Comparison of ENCODE assay signal across 8 mouse cellular contexts in genomic region chr4:133014088-133014487, GRCm38 (mm10). TPM values are rescaled to one million over a fixed set of nuclear protein-coding genes. Genes with fewer than 3 reads are reported as not detected.
DNase-seq lines count a peak whose midpoint lies in the region; ATAC-seq lines count a peak whose summit lies in the region.

No protein-coding gene starts in this region.

- intact Hi-C loops in heart, postnatal 14 days (cut with DNase I), result loop anchor here (5.0 to 10.0 kb wide), 2 partner anchors 101 to 183 kb away; no protein-coding TSS in a partner anchor

- peaks cover 8% of the 10 kb centered on the region for H3K27me3 ChIP-seq in heart, embryonic 13.5 days (replicated peaks)
- peaks cover 20% of the 10 kb centered on the region for H3K27me3 ChIP-seq in forebrain, embryonic 13.5 days
- peaks cover 49% of the 10 kb centered on the region for H3K27me3 ChIP-seq in liver, embryonic 13.5 days

- H3K4me1 ChIP-seq in heart, embryonic 13.5 days, result peaks cover 75% of the 10 kb centered on the region
- H3K4me1 ChIP-seq in brown adipose tissue, adult 24 weeks (ENCODE audit: control insufficient read depth, insufficient read depth, insufficient read length, low read length), result peaks cover 24% of the 10 kb centered on the region
- H3K4me1 ChIP-seq in forebrain, embryonic 13.5 days, result peaks cover 72% of the 10 kb centered on the region
- H3K4me1 ChIP-seq in liver, embryonic 13.5 days (replicated peaks), result peaks cover 89% of the 10 kb centered on the region

- peak overlapping the region; percentile 98 for H3K4me3 ChIP-seq in heart, embryonic 13.5 days
- H3K4me3 ChIP-seq in brown adipose tissue, adult 24 weeks (ENCODE audit: insufficient read depth, low read depth, low read length), result peak overlapping the region; percentile 10; the same call in 1 of the 2 replicates
- H3K4me3 ChIP-seq in forebrain, embryonic 13.5 days, result peak overlapping the region; percentile 88
- H3K4me3 ChIP-seq in liver, embryonic 13.5 days (replicated peaks), result no peak overlapping the region

- no peaks in the 10 kb centered on the region for H3K9me3 ChIP-seq in heart, embryonic 13.5 days
- no peaks in the 10 kb centered on the region for H3K9me3 ChIP-seq in forebrain, embryonic 13.5 days (replicated peaks)
- H3K9me3 ChIP-seq in liver, embryonic 13.5 days (replicated peaks), result no peaks in the 10 kb centered on the region

- DNase-seq in heart, postnatal 14 days, result no peak
- DNase-seq in liver, embryonic 13.5 days, result no peak
- no peak for DNase-seq in retina, embryonic 14.5 days (ENCODE audit: low spot score)
- no peak for DNase-seq in layer of hippocampus, postnatal 14 days (ENCODE audit: low spot score in 2 of 2)

- no peak for ATAC-seq in heart, embryonic 13.5 days (ENCODE audit: extremely low read depth, insufficient number of reproducible peaks, low FRiP score, low TSS enrichment)
- ATAC-seq in forebrain, embryonic 13.5 days, result no peak
- ATAC-seq in liver, embryonic 13.5 days (ENCODE audit: low read depth), result no peak
- ATAC-seq in erythroblast, adult 5-6 weeks (replicated peaks; ENCODE audit: low FRiP score, poor library complexity, severe bottlenecking), result no peak

- H3K36me3 ChIP-seq in heart, embryonic 13.5 days, result peaks cover 9% of the 10 kb centered on the region; the same call in 1 of the 2 replicates
- no peaks in the 10 kb centered on the region for H3K36me3 ChIP-seq in forebrain, embryonic 13.5 days (ENCODE audit: poor library complexity, severe bottlenecking)
- no peaks in the 10 kb centered on the region for H3K36me3 ChIP-seq in liver, embryonic 13.5 days

- WGBS in heart, embryonic 13.5 days, result 44% methylated on average over 5 of the region's 5 CpGs
- 32% methylated on average over 5 of the region's 5 CpGs for WGBS in forebrain, embryonic 13.5 days
- 39% methylated on average over 5 of the region's 5 CpGs for WGBS in liver, embryonic 13.5 days (ENCODE audit: insufficient replicate concordance)

- H3K27ac ChIP-seq in heart, embryonic 13.5 days (replicated peaks), result peak overlapping the region; percentile 98
- H3K27ac ChIP-seq in brown adipose tissue, adult 24 weeks (replicated peaks; ENCODE audit: low read depth, low read length), result no peak overlapping the region; the same call in 1 of the 2 replicates
- peak overlapping the region; percentile 97 for H3K27ac ChIP-seq in forebrain, embryonic 13.5 days
- no peak overlapping the region for H3K27ac ChIP-seq in liver, embryonic 13.5 days

- peak overlapping the region; percentile 73 for H3K4me2 ChIP-seq in heart, embryonic 13.5 days
- peak overlapping the region; percentile 94 for H3K4me2 ChIP-seq in forebrain, embryonic 13.5 days
- H3K4me2 ChIP-seq in liver, embryonic 13.5 days, result peak overlapping the region; percentile 96

- H3K9ac ChIP-seq in heart, embryonic 13.5 days, result peak overlapping the region; percentile 100
- peak overlapping the region; percentile 99 for H3K9ac ChIP-seq in forebrain, embryonic 13.5 days
- 0 out of 2 replicates have a peak overlapping the region, but pooled peaks have one; percentile 80 for H3K9ac ChIP-seq in liver, embryonic 13.5 days

RNA-seq across cellular contexts. Expression of gene Ahdc1, which starts 3.0 kb away (rescaled TPM):
- polyA plus RNA-seq in heart, embryonic 13.5 days (2015; fragmentation: Nextera tagmentation; extraction: Ambion mirVana), result 6.5 and 6.9 TPM in 2 replicates
- total RNA-seq in heart, postnatal 14 days (2021), result 10 to 100 TPM; 55.2 to 59.1 TPM
- polyA plus RNA-seq in brown adipose tissue, adult 24 weeks (2012; ENCODE audit: insufficient read depth, insufficient read length, missing spikeins), result 16.4 and 26.1 TPM in 2 replicates
- polyA plus RNA-seq in forebrain, embryonic 13.5 days (2015; fragmentation: Nextera tagmentation; extraction: Ambion mirVana), result 7.3 and 8.1 TPM in 2 replicates
- 1.3 and 1.4 TPM in 2 replicates for polyA plus RNA-seq in liver, embryonic 13.5 days (2015; fragmentation: Nextera tagmentation; extraction: Ambion mirVana)
- total RNA-seq in erythroblast, adult 5-6 weeks (2015; ENCODE audit: low replicate concordance), result 1.2 and 10.2 TPM in 2 replicates
- 0.17 and 4.2 TPM in 2 replicates for total RNA-seq in erythroblast, adult 5-6 weeks (2017; ENCODE audit: low replicate concordance)
- 10 to 100 TPM; 88.6 to 96.3 TPM for total RNA-seq in layer of hippocampus, postnatal 14 days (2021)

RNA-seq across cellular contexts. Expression of gene Fgr, which starts 40.2 kb away (rescaled TPM):
- polyA plus RNA-seq in heart, embryonic 13.5 days (2015; fragmentation: Nextera tagmentation; extraction: Ambion mirVana), result 0.21 and 0.23 TPM in 2 replicates
- total RNA-seq in heart, postnatal 14 days (2021), result under 1 TPM; 0.43 to 0.49 TPM
- 0.55 TPM in 1 of 2 replicates, not detected in the other for polyA plus RNA-seq in brown adipose tissue, adult 24 weeks (2012; ENCODE audit: insufficient read depth, insufficient read length, missing spikeins)
- not detected in 2 replicates for polyA plus RNA-seq in forebrain, embryonic 13.5 days (2015; fragmentation: Nextera tagmentation; extraction: Ambion mirVana)
- polyA plus RNA-seq in liver, embryonic 13.5 days (2015; fragmentation: Nextera tagmentation; extraction: Ambion mirVana), result 0.47 and 0.65 TPM in 2 replicates
- total RNA-seq in erythroblast, adult 5-6 weeks (2015; ENCODE audit: low replicate concordance), result 12.1 and 21.5 TPM in 2 replicates
- 13.4 and 18.7 TPM in 2 replicates for total RNA-seq in erythroblast, adult 5-6 weeks (2017; ENCODE audit: low replicate concordance)
- not detected for total RNA-seq in layer of hippocampus, postnatal 14 days (2021)

Comparison
In these comparisons a context has a peak if more than half of its experiments do, and no peak if none do; other contexts are left out.
1. H3K27ac ChIP-seq: peak in heart, embryonic 13.5 days (single experiment) and forebrain, embryonic 13.5 days (single experiment); none in brown adipose tissue, adult 24 weeks (single experiment) and liver, embryonic 13.5 days (single experiment).
2. Peak in every context shown above with its lines, with median percentiles within 50 percentile points of each other: H3K4me2 ChIP-seq and H3K9ac ChIP-seq.